Mouse (Mus musculus) liver, postnatal 0 days (tissue): Measurements from ENCODE around the gene Cox15.

Experiments
- CTCF ChIP-seq: sonication (generic); IDR thresholded peaks from 2 replicates; pipeline ENCODE4 v1.5.1; 2016; ENCODE audit warnings: antibody characterized with exemption, low read depth
- EP300 ChIP-seq: IDR thresholded peaks from 2 replicates; pipeline ENCODE4 v1.6.1; 2016; ENCODE audit warnings: antibody characterized with exemption, low read depth, mild to moderate bottlenecking

GRCm38 (mm10) chr19:43793951-43794350 is 41.2 kb upstream of the Cox15 start:
- no peak for TF ChIP-seq CTCF
- TF ChIP-seq EP300: no peak
